Mouse (Mus musculus): ENCODE measurements around the gene Mrpl30. TPM values are rescaled to one million over a fixed set of nuclear protein-coding genes. Genes with fewer than 3 reads are reported as not detected.

Gene Mrpl30
- polyA plus RNA-seq (2012; rRNA removed): 19.2 and 25.7 TPM in 2 replicates

- DNase-seq: peak; percentile 88
- Histone ChIP-seq H3K4me3 (replicated peaks; ENCODE audit: extremely low read depth, low read depth, low read length) (peak within 1 kb of the TSS; percentile 85), H3K4me1 (ENCODE audit: control insufficient read depth, insufficient read depth, low read length) (peaks cover 9% of the 10 kb centered on the region)
- under 1% methylated on average over 41 of the region's 41 CpGs for WGBS
- TF ChIP-seq POLR2A (IDR thresholded peaks at IDR 0.05; ENCODE audit: borderline replicate concordance, extremely low read depth, low read depth, low read length) (peak; percentile 89), CTCF (IDR thresholded peaks at IDR 0.05; ENCODE audit: insufficient read depth, low read length) (no peak)
These were observed at the start of gene Mrpl30, which contains the start of gene Mitd1 for GRCm38 (mm10) chr1:37890025-37890652. Gene Mrpl30, plus strand, starts transcription at chr1:37890477. Gene Mitd1, minus strand, starts transcription at chr1:37890411.

GRCm38 (mm10) chr1:37846878-37847277, 43.4 kb upstream of the Mrpl30 start:
- Histone ChIP-seq H3K4me3 (replicated peaks; ENCODE audit: extremely low read depth, low read depth, low read length) (no peak overlapping the region), H3K4me1 (ENCODE audit: control insufficient read depth, insufficient read depth, low read length) (no peaks in the 10 kb centered on the region)
- TF ChIP-seq POLR2A (IDR thresholded peaks at IDR 0.05; ENCODE audit: borderline replicate concordance, extremely low read depth, low read depth, low read length) (no peak), CTCF (IDR thresholded peaks at IDR 0.05; ENCODE audit: insufficient read depth, low read length) (no peak)
- DNase-seq: no peak
- WGBS: 82% methylated on average over 8 of the region's 8 CpGs

GRCm38 (mm10) chr1:37850696-37851095, 39.6 kb upstream of the Mrpl30 start:
- TF ChIP-seq POLR2A (IDR thresholded peaks at IDR 0.05; ENCODE audit: borderline replicate concordance, extremely low read depth, low read depth, low read length) (no peak), CTCF (IDR thresholded peaks at IDR 0.05; ENCODE audit: insufficient read depth, low read length) (no peak)
- Histone ChIP-seq H3K4me3 (replicated peaks; ENCODE audit: extremely low read depth, low read depth, low read length) (no peak overlapping the region), H3K4me1 (ENCODE audit: control insufficient read depth, insufficient read depth, low read length) (no peaks in the 10 kb centered on the region)
- 50% methylated on average over 2 of the region's 2 CpGs for WGBS
- DNase-seq: no peak

GRCm38 (mm10) chr1:37864511-37865400, 25.5 kb upstream of the Mrpl30 start:
- peaks cover 2% of the 10 kb centered on the region; the same call in 1 of the 2 replicates for H3K4me1 ChIP-seq (ENCODE audit: control insufficient read depth, insufficient read depth, low read length)
- H3K4me3 ChIP-seq (replicated peaks; ENCODE audit: extremely low read depth, low read depth, low read length): peak overlapping the region; percentile 86
- 1% methylated on average over 89 of the region's 90 CpGs for WGBS
- TF ChIP-seq CTCF (IDR thresholded peaks at IDR 0.05; ENCODE audit: insufficient read depth, low read length): no peak
- TF ChIP-seq POLR2A (IDR thresholded peaks at IDR 0.05; ENCODE audit: borderline replicate concordance, extremely low read depth, low read depth, low read length): peak; percentile 94
- DNase-seq: peak; percentile 99

- Histone ChIP-seq H3K4me1 (ENCODE audit: control insufficient read depth, insufficient read depth, low read length) (peaks cover 2% of the 10 kb centered on the region; the same call in 1 of the 2 replicates), H3K4me3 (replicated peaks; ENCODE audit: extremely low read depth, low read depth, low read length) (peak overlapping the region; percentile 86)
- no peak for DNase-seq
- 10% methylated on average over 23 of the region's 23 CpGs for WGBS
- TF ChIP-seq POLR2A (IDR thresholded peaks at IDR 0.05; ENCODE audit: borderline replicate concordance, extremely low read depth, low read depth, low read length): no peak
- TF ChIP-seq CTCF (IDR thresholded peaks at IDR 0.05; ENCODE audit: insufficient read depth, low read length): no peak
These were observed 24.7 kb upstream of the Mrpl30 start for GRCm38 (mm10) chr1:37865401-37866215.

- Histone ChIP-seq H3K4me1 (ENCODE audit: control insufficient read depth, insufficient read depth, low read length) (peaks cover 2% of the 10 kb centered on the region; the same call in 1 of the 2 replicates), H3K4me3 (replicated peaks; ENCODE audit: extremely low read depth, low read depth, low read length) (peak within 1 kb of the TSS; percentile 86)
- 69% methylated on average over 6 of the region's 6 CpGs for WGBS
- TF ChIP-seq POLR2A (IDR thresholded peaks at IDR 0.05; ENCODE audit: borderline replicate concordance, extremely low read depth, low read depth, low read length) (no peak), CTCF (IDR thresholded peaks at IDR 0.05; ENCODE audit: insufficient read depth, low read length) (no peak)
- no peak for DNase-seq
These were observed 24.0 kb upstream of the Mrpl30 start, which contains the start of gene Tsga10 for GRCm38 (mm10) chr1:37866286-37866685. Gene Tsga10, minus strand, starts transcription at chr1:37866429.

- Histone ChIP-seq H3K4me1 (ENCODE audit: control insufficient read depth, insufficient read depth, low read length) (peaks cover 2% of the 10 kb centered on the region; the same call in 1 of the 2 replicates), H3K4me3 (replicated peaks; ENCODE audit: extremely low read depth, low read depth, low read length) (no peak overlapping the region)
- WGBS: 75% methylated on average over 1 of the region's 1 CpGs
- TF ChIP-seq CTCF (IDR thresholded peaks at IDR 0.05; ENCODE audit: insufficient read depth, low read length) (peak; percentile 53), POLR2A (IDR thresholded peaks at IDR 0.05; ENCODE audit: borderline replicate concordance, extremely low read depth, low read depth, low read length) (no peak)
- DNase-seq: peak; percentile 30
These were observed 23.2 kb upstream of the Mrpl30 start for GRCm38 (mm10) chr1:37867056-37867455.

GRCm38 (mm10) chr1:37867684-37868322, 22.5 kb upstream of the Mrpl30 start:
- Histone ChIP-seq H3K4me1 (ENCODE audit: control insufficient read depth, insufficient read depth, low read length) (peaks cover 2% of the 10 kb centered on the region), H3K4me3 (replicated peaks; ENCODE audit: extremely low read depth, low read depth, low read length) (no peak overlapping the region)
- TF ChIP-seq POLR2A (IDR thresholded peaks at IDR 0.05; ENCODE audit: borderline replicate concordance, extremely low read depth, low read depth, low read length): no peak
- no peak for TF ChIP-seq CTCF (IDR thresholded peaks at IDR 0.05; ENCODE audit: insufficient read depth, low read length)
- 59% methylated on average over 10 of the region's 10 CpGs for WGBS
- DNase-seq: no peak

All from lung, adult 2 months (tissue).